Mouse (Mus musculus) limb, embryonic 11.5 days (tissue): ENCODE measurements at regions not wholly inside any gene's neighbourhood (a gene's known extent, or its start where the extent isn't known, plus 50 kb on each side); places are given as distances from the start of the nearest gene placed in this dataset.

Experiments used
- ATAC-seq: fragments of 200-750 bp; cut with Nextera tagmentation; 2 replicates; pipeline ENCODE4 v1.8.0; 2017; ENCODE audit warnings: low read depth; ENCODE audit not compliant: insufficient number of reproducible peaks, low FRiP score, low TSS enrichment
- DNase-seq: peaks from one replicate; pipeline ENCODE4 v3.0.0-alpha.2; 2015; ENCODE audit warnings: low spot score
- H3K27ac ChIP-seq: fragments of 300-500 bp; sonication (generic); replicated peaks from 2 replicates; pipeline ENCODE4 v1.5.1; 2014; ENCODE audit warnings: low read depth, mild to moderate bottlenecking, low read length
- H3K27me3 ChIP-seq: fragments of 300-500 bp; sonication (generic); 2 replicates; pipeline ENCODE4 v1.6.1; 2014; ENCODE audit warnings: mild to moderate bottlenecking, low read length, mixed read lengths; ENCODE audit not compliant: control insufficient read depth, insufficient read depth
- H3K36me3 ChIP-seq: fragments of 300-500 bp; sonication (generic); 2 replicates; pipeline ENCODE4 v1.6.1; 2014; ENCODE audit warnings: mild to moderate bottlenecking, low read length, moderate library complexity, mixed read lengths; ENCODE audit not compliant: control insufficient read depth, insufficient read depth
- H3K4me1 ChIP-seq: fragments of 300-500 bp; sonication (generic); 2 replicates; pipeline ENCODE4 v1.6.1; 2014; ENCODE audit warnings: low read length, mixed read lengths; ENCODE audit not compliant: control insufficient read depth, insufficient read depth
- H3K4me2 ChIP-seq: fragments of 300-500 bp; sonication (generic); 2 replicates; pipeline ENCODE4 v1.6.1; 2014; ENCODE audit warnings: low read depth, mild to moderate bottlenecking, moderate library complexity; ENCODE audit not compliant: severe bottlenecking
- H3K4me3 ChIP-seq: fragments of 300-500 bp; sonication (generic); 2 replicates; pipeline ENCODE4 v1.5.1; 2014; ENCODE audit warnings: low read depth, low read length
- H3K9ac ChIP-seq: fragments of 300-500 bp; sonication (generic); 2 replicates; pipeline ENCODE4 v1.6.1; 2014; ENCODE audit warnings: mild to moderate bottlenecking, low read length
- H3K9me3 ChIP-seq: fragments of 300-500 bp; sonication (generic); 2 replicates; pipeline ENCODE4 v1.6.1; 2016; ENCODE audit warnings: low read length; ENCODE audit not compliant: control insufficient read depth
- WGBS: fragments of 180-500 bp; shearing (Covaris S2); extraction: QIAGEN DNeasy Blood & Tissue Kit; methylation state at CpG from one replicate; pipeline ENCODE4 v1.1.7; 2014; 5-methylcytosine and 5-hydroxymethylcytosine counted together

GRCm38 (mm10) chr8:79487597-79487996, 88.3 kb upstream of the Smad1 start:
- no peaks in the 10 kb centered on the region for H3K9me3 ChIP-seq
- DNase-seq (no peak), ATAC-seq (no peak)
- H3K4me2 ChIP-seq = no peak overlapping the region
- no peak overlapping the region for H3K4me3 ChIP-seq
- no peaks in the 10 kb centered on the region for H3K27me3 ChIP-seq
- no peaks in the 10 kb centered on the region for H3K36me3 ChIP-seq
- H3K27ac ChIP-seq = no peak overlapping the region
- 82% methylated on average over 6 of the region's 6 CpGs for WGBS
- H3K9ac ChIP-seq = no peak overlapping the region
- H3K4me1 ChIP-seq = no peaks in the 10 kb centered on the region

DNA sequence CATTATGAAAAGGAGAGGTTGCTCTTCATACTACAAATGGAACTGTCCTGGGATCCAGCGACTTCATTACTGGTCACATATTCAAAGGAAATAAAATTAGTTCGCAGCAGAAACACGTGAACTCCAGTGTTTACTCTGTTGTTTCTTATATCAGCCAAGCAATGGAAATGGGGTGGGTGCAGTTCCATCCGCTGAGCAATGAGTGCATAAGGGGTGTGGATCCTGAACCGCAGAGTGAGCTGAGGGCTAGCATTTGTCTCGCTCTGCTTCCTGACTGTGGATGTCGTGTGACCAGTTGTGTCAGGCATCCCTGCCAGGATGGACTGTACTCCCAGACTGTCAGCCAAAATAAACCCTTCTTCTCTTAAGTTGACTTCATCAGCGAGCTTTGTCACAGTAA, 80.0 kb upstream of the Smad1 start:
- Histone ChIP-seq H3K27me3 (no peaks in the 10 kb centered on the region), H3K9ac (no peak overlapping the region), H3K4me1 (no peaks in the 10 kb centered on the region), H3K36me3 (no peaks in the 10 kb centered on the region), H3K4me3 (no peak overlapping the region), H3K9me3 (no peaks in the 10 kb centered on the region), H3K27ac (no peak overlapping the region), H3K4me2 (no peak overlapping the region)
- no peak for DNase-seq
- 93% methylated on average over 8 of the region's 8 CpGs for WGBS
- ATAC-seq = no peak

GRCm38 (mm10) chr8:79476012-79476411, 76.7 kb upstream of the Smad1 start:
- no peak for ATAC-seq
- WGBS = 94% methylated on average over 5 of the region's 5 CpGs

GRCm38 (mm10) chr8:79474679-79475078, 75.4 kb upstream of the Smad1 start:
- Histone ChIP-seq H3K27me3 (no peaks in the 10 kb centered on the region), H3K4me3 (no peak overlapping the region), H3K27ac (no peak overlapping the region), H3K9ac (no peak overlapping the region), H3K4me1 (no peaks in the 10 kb centered on the region), H3K9me3 (no peaks in the 10 kb centered on the region), H3K36me3 (no peaks in the 10 kb centered on the region), H3K4me2 (no peak overlapping the region)
- DNase-seq (no peak), ATAC-seq (no peak)
- 73% methylated on average over 8 of the region's 8 CpGs for WGBS

More at GRCm38 (mm10) chr8:79476012-79476411, 76.7 kb upstream of the Smad1 start:
- H3K9ac ChIP-seq = no peak overlapping the region
- H3K27ac ChIP-seq = no peak overlapping the region
- H3K9me3 ChIP-seq = no peaks in the 10 kb centered on the region
- no peak for DNase-seq
- H3K4me2 ChIP-seq = no peak overlapping the region
- no peak overlapping the region for H3K4me3 ChIP-seq
- H3K4me1 ChIP-seq = no peaks in the 10 kb centered on the region
- H3K36me3 ChIP-seq = no peaks in the 10 kb centered on the region
- no peaks in the 10 kb centered on the region for H3K27me3 ChIP-seq

GRCm38 (mm10) chr8:79452101-79452500, 52.8 kb upstream of the Smad1 start:
- ATAC-seq = no peak
- Histone ChIP-seq H3K36me3 (no peaks in the 10 kb centered on the region), H3K4me2 (no peak overlapping the region), H3K27me3 (no peaks in the 10 kb centered on the region), H3K9ac (no peak overlapping the region), H3K9me3 (no peaks in the 10 kb centered on the region), H3K4me1 (no peaks in the 10 kb centered on the region), H3K4me3 (no peak overlapping the region), H3K27ac (no peak overlapping the region)
- no peak for DNase-seq

DNA sequence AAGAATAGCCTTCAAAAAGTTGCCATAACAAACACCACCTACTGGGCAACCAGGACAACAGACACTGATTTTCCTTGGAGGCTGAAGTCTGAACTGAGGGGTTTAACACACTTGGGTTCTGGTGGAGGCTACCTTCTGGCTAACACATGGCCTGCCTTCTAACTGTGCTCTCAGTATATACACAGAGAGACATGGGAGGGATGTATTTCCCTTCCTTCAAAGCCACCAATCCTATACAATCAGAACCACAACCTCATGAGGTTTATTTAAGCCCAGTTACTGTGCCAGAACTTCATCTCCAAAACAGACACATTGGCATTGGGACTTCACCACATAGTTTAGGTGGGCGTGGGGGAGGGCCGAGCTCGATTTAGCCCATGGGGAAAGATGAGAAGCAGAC, 50.1 kb upstream of the Smad1 start:
- DNase-seq = no peak
- WGBS = 80% methylated on average over 3 of the region's 3 CpGs
- no peak for ATAC-seq
- Histone ChIP-seq H3K4me1 (no peaks in the 10 kb centered on the region), H3K9ac (no peak overlapping the region), H3K36me3 (no peaks in the 10 kb centered on the region), H3K4me3 (no peak overlapping the region), H3K27me3 (no peaks in the 10 kb centered on the region), H3K9me3 (no peaks in the 10 kb centered on the region), H3K4me2 (no peak overlapping the region), H3K27ac (no peak overlapping the region)
